Mouse (Mus musculus): Measurements from ENCODE around the gene Gm42688. TPM values are rescaled to one million over a fixed set of nuclear protein-coding genes. Genes with fewer than 3 reads are reported as not detected.
"Not testable (repeated sequence)": the region's sequence is repeated elsewhere in the genome, so short reads cannot be mapped to it uniquely, and the experiment has no call there.

The Gm42688 gene
- polyA plus RNA-seq, 1 experiment from 2014 or later = 2.4 TPM

DNA sequence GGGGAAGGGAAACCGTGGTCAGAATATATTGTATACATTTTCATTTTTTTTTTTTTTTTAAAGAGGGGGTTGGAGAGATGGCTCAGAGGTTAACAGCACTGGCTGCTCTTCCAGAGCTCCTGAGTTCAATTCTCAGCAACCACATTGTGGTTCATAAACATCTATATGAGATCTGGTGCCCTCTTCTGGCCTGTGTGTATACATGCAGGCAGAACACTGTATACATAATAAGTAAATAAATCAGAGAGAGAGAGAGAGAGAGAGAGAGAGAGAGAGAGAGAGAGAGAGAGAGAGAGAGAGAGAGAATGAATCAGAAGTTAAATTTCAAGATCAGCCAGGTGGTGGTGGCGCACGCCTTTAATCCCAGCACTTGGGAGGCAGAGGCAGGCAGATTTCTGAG, 58.0 kb downstream of the Gm42688 start:
- 35% methylated on average over 3 of the region's 3 CpGs for WGBS
- not testable (repeated sequence) for H3K4me3 ChIP-seq (ENCODE audit: low read depth, low read length); H3K27ac ChIP-seq (replicated peaks; ENCODE audit: low read depth, low read length); H3K4me2 ChIP-seq (ENCODE audit: low read depth, severe bottlenecking); ATAC-seq (ENCODE audit: insufficient number of reproducible peaks, low FRiP score, low TSS enrichment, low read depth); H3K36me3 ChIP-seq (ENCODE audit: control insufficient read depth, insufficient read depth, low read length); H3K9me3 ChIP-seq (ENCODE audit: control insufficient read depth, low read length); H3K9ac ChIP-seq (ENCODE audit: low read length)
- peak; percentile 63 for DNase-seq (ENCODE audit: low spot score)
- peaks cover 26% of the 10 kb centered on the region for H3K27me3 ChIP-seq (ENCODE audit: control insufficient read depth, insufficient read depth, low read length)
- peaks cover 21% of the 10 kb centered on the region for H3K4me1 ChIP-seq (ENCODE audit: control insufficient read depth, insufficient read depth, low read length)

MicroRNAs encoded within 50 kb of the gene (microRNA counts, 519-probe panel; counts per million panel counts)
- 1,363 counts per million, percentile 7 among the panel's probes with 10 or more counts for microRNA mmu-miR-3470a+mmu-miR-3470b

Small RNA genes within 50 kb of the gene (microRNA-seq; reads per million reads assigned to microRNA genes)
- gene Mir3470a = not detected

Other genes with a start within 250 kb of the Gm42688 start
- gene Sema4f, start 161.8 kb upstream of the Gm42688 start, polyA plus RNA-seq (2014; fragmentation: Nextera tagmentation; extraction: Ambion mirVana) = 1.1 and 1.2 TPM in 2 replicates
- 0.12 and 0.27 TPM in 2 replicates for gene M1ap, start 154.7 kb upstream of the Gm42688 start, polyA plus RNA-seq (2014; fragmentation: Nextera tagmentation; extraction: Ambion mirVana)
- gene Dok1, start 68.1 kb upstream of the Gm42688 start, polyA plus RNA-seq (2014; fragmentation: Nextera tagmentation; extraction: Ambion mirVana) = 6.5 and 7.3 TPM in 2 replicates
- 10.1 and 13.7 TPM in 2 replicates for gene Loxl3, start 67.4 kb upstream of the Gm42688 start, polyA plus RNA-seq (2014; fragmentation: Nextera tagmentation; extraction: Ambion mirVana)
- 122 and 123 TPM in 2 replicates for gene Aup1, start 47.1 kb upstream of the Gm42688 start, polyA plus RNA-seq (2014; fragmentation: Nextera tagmentation; extraction: Ambion mirVana)
- 28.7 and 33.2 TPM in 2 replicates for gene Htra2, start 46.3 kb upstream of the Gm42688 start, polyA plus RNA-seq (2014; fragmentation: Nextera tagmentation; extraction: Ambion mirVana)
- 0.35 and 0.88 TPM in 2 replicates for gene Dqx1, start 43.8 kb upstream of the Gm42688 start, polyA plus RNA-seq (2014; fragmentation: Nextera tagmentation; extraction: Ambion mirVana)
- gene Tlx2, start 31.3 kb upstream of the Gm42688 start, polyA plus RNA-seq (2014; fragmentation: Nextera tagmentation; extraction: Ambion mirVana) = 0.13 TPM in 1 of 2 replicates, not detected in the other
- 44.3 and 47.0 TPM in 2 replicates for gene Pcgf1, start 23.7 kb upstream of the Gm42688 start, polyA plus RNA-seq (2014; fragmentation: Nextera tagmentation; extraction: Ambion mirVana)
- gene Lbx2, start 15.2 kb upstream of the Gm42688 start, polyA plus RNA-seq (2014; fragmentation: Nextera tagmentation; extraction: Ambion mirVana) = 0.81 and 2.0 TPM in 2 replicates
- gene Ccdc142, start within 50 bp of the Gm42688 start, polyA plus RNA-seq (2014; fragmentation: Nextera tagmentation; extraction: Ambion mirVana) = 1.9 and 2.0 TPM in 2 replicates
- 140 and 141 TPM in 2 replicates for gene Mrpl53, start 7.4 kb downstream of the Gm42688 start, polyA plus RNA-seq (2014; fragmentation: Nextera tagmentation; extraction: Ambion mirVana)
- 34.7 and 42.1 TPM in 2 replicates for gene Mogs, start 13.9 kb downstream of the Gm42688 start, polyA plus RNA-seq (2014; fragmentation: Nextera tagmentation; extraction: Ambion mirVana)
- 153 and 182 TPM in 2 replicates for gene Wbp1, start 19.9 kb downstream of the Gm42688 start, polyA plus RNA-seq (2014; fragmentation: Nextera tagmentation; extraction: Ambion mirVana)
- 20.8 and 21.7 TPM in 2 replicates for gene Ino80b, start 23.8 kb downstream of the Gm42688 start, polyA plus RNA-seq (2014; fragmentation: Nextera tagmentation; extraction: Ambion mirVana)
- 29.2 and 30.5 TPM in 2 replicates for gene Rtkn, start 33.8 kb downstream of the Gm42688 start, polyA plus RNA-seq (2014; fragmentation: Nextera tagmentation; extraction: Ambion mirVana)
- gene Wdr54, start 54.8 kb downstream of the Gm42688 start, polyA plus RNA-seq (2014; fragmentation: Nextera tagmentation; extraction: Ambion mirVana) = 11.5 and 13.7 TPM in 2 replicates
- gene 1700003E16Rik, start 54.8 kb downstream of the Gm42688 start, polyA plus RNA-seq (2014; fragmentation: Nextera tagmentation; extraction: Ambion mirVana) = 0.58 and 1.1 TPM in 2 replicates
- gene Dctn1, start 64.3 kb downstream of the Gm42688 start, polyA plus RNA-seq (2014; fragmentation: Nextera tagmentation; extraction: Ambion mirVana) = 70.4 and 71.4 TPM in 2 replicates
- gene Slc4a5, start 118.2 kb downstream of the Gm42688 start, polyA plus RNA-seq (2014; fragmentation: Nextera tagmentation; extraction: Ambion mirVana) = 0.16 and 0.47 TPM in 2 replicates
- gene Mthfd2, start 224.3 kb downstream of the Gm42688 start, polyA plus RNA-seq (2014; fragmentation: Nextera tagmentation; extraction: Ambion mirVana) = 59.7 and 59.9 TPM in 2 replicates
- gene Mob1a, start 224.4 kb downstream of the Gm42688 start, polyA plus RNA-seq (2014; fragmentation: Nextera tagmentation; extraction: Ambion mirVana) = 69.7 and 78.6 TPM in 2 replicates
- 143 and 157 TPM in 2 replicates for gene Bola3, start 247.5 kb downstream of the Gm42688 start, polyA plus RNA-seq (2014; fragmentation: Nextera tagmentation; extraction: Ambion mirVana)

Data from limb, embryonic 11.5 days (tissue).